Mouse (Mus musculus): ENCODE measurements at regions not wholly inside any gene's neighbourhood (a gene's known extent, or its start where the extent isn't known, plus 50 kb on each side); places are given as distances from the start of the nearest gene placed in this dataset.
"Not testable (repeated sequence)": the region's sequence is repeated elsewhere in the genome, so short reads cannot be mapped to it uniquely, and the experiment has no call there.

GRCm38 (mm10) chr13:35606857-35607561 is 52.6 kb upstream of the Cdyl start:
- not testable (repeated sequence) for TF ChIP-seq CTCF (IDR thresholded peaks at IDR 0.05; ENCODE audit: extremely low read depth, insufficient read depth, insufficient read length, insufficient replicate concordance); POLR2A (IDR thresholded peaks at IDR 0.05; ENCODE audit: low read depth, low read length)

Data from spleen, adult 2 months (tissue).